Mouse (Mus musculus) gastrocnemius, postnatal 25 days (tissue): ENCODE data around the gene Pawr. TPM values are rescaled to one million over a fixed set of nuclear protein-coding genes. Genes with fewer than 3 reads are reported as not detected.

Source experiments
- DNase-seq: peaks from one replicate; pipeline ENCODE4 v3.0.0; 2022
- microRNA-seq, 2 experiments: library from miRNA; unstranded; fragments of <30 nt; microRNA quantifications; one replicate each; pipeline ENCODE4 v1.2.0; 2021; ENCODE audit warnings: borderline replicate concordance in 2 of 2
- total RNA-seq, 2 experiments: library from RNA; stranded (reverse); gene quantifications; 1 replicate in 1 of 2; 2 replicates in 1 of 2; pipeline ENCODE4 v1.2.3; 2021

The Pawr gene
- total RNA-seq, 2 experiments from 2014 or later = 0.51 to 1.3 TPM

GRCm38 (mm10) chr10:108443931-108444876 is 112.3 kb downstream of the Pawr start:
- no peak for DNase-seq

GRCm38 (mm10) chr10:108445123-108445522 is 113.2 kb downstream of the Pawr start:
- no peak for DNase-seq

- DNase-seq = no peak
Measured at GRCm38 (mm10) chr10:108445606-108446005, 113.7 kb downstream of the Pawr start.

GRCm38 (mm10) chr10:108446041-108446931 is 114.4 kb downstream of the Pawr start:
- peak; percentile 17 for DNase-seq

GRCm38 (mm10) chr10:108447211-108447610 is 115.3 kb downstream of the Pawr start:
- DNase-seq = no peak

GRCm38 (mm10) chr10:108448421-108448820 is 116.5 kb downstream of the Pawr start:
- no peak for DNase-seq

GRCm38 (mm10) chr10:108450401-108450800 is 118.5 kb downstream of the Pawr start:
- no peak for DNase-seq

GRCm38 (mm10) chr10:108451516-108451915 is 119.6 kb downstream of the Pawr start:
- no peak for DNase-seq

- no peak for DNase-seq
Measured at GRCm38 (mm10) chr10:108452421-108452820, 120.5 kb downstream of the Pawr start.

- no peak for DNase-seq
Measured at GRCm38 (mm10) chr10:108453561-108453960, 121.6 kb downstream of the Pawr start.

GRCm38 (mm10) chr10:108454691-108455117 is 122.8 kb downstream of the Pawr start:
- DNase-seq = no peak

GRCm38 (mm10) chr10:108455204-108455603 is 123.3 kb downstream of the Pawr start:
- DNase-seq = no peak

- no peak for DNase-seq
Measured at GRCm38 (mm10) chr10:108455883-108456282, 124.0 kb downstream of the Pawr start.

- no peak for DNase-seq
Measured at GRCm38 (mm10) chr10:108457054-108457453, 125.1 kb downstream of the Pawr start.

GRCm38 (mm10) chr10:108461862-108462261 is 129.9 kb downstream of the Pawr start:
- DNase-seq = no peak

Small RNA genes lying within 50 kb of the gene (microRNA-seq; reads per million reads assigned to microRNA genes)
- 0 reads per million in 2 experiments for gene Gm25591

Other genes starting within 250 kb of the Pawr start
- gene Ppp1r12a, start 169.9 kb upstream of the Pawr start, total RNA-seq = 10 to 100 TPM; 23.6 to 25.2 TPM